Mouse (Mus musculus) heart, embryonic 12.5 days (tissue): ENCODE results near the gene Slc6a8. TPM values are rescaled to one million over a fixed set of nuclear protein-coding genes. Genes with fewer than 3 reads are reported as not detected.

Experiments used
- ATAC-seq: fragments of 200-750 bp; cut with Nextera tagmentation; 2 replicates; pipeline ENCODE4 v1.8.0; 2017; ENCODE audit warnings: moderate TSS enrichment, moderate library complexity; ENCODE audit not compliant: insufficient number of reproducible peaks, low FRiP score
- H3K27ac ChIP-seq: fragments of 300-500 bp; sonication (generic); 2 replicates; pipeline ENCODE4 v1.5.1; 2016; ENCODE audit warnings: mild to moderate bottlenecking, moderate library complexity; ENCODE audit not compliant: poor library complexity, severe bottlenecking
- H3K27me3 ChIP-seq: fragments of 300-500 bp; sonication (generic); replicated peaks from 2 replicates; pipeline ENCODE4 v1.6.1; 2016; ENCODE audit warnings: mild to moderate bottlenecking, moderate library complexity
- H3K36me3 ChIP-seq: fragments of 300-500 bp; sonication (generic); 2 replicates; pipeline ENCODE4 v1.6.1; 2016; ENCODE audit warnings: mild to moderate bottlenecking, moderate library complexity
- H3K4me1 ChIP-seq: fragments of 300-500 bp; sonication (generic); replicated peaks from 2 replicates; pipeline ENCODE4 v1.6.1; 2016; ENCODE audit warnings: mild to moderate bottlenecking
- H3K4me2 ChIP-seq: fragments of 300-500 bp; sonication (generic); 2 replicates; pipeline ENCODE4 v1.6.1; 2016; ENCODE audit warnings: mild to moderate bottlenecking, moderate library complexity
- H3K4me3 ChIP-seq: fragments of 300-500 bp; sonication (generic); 2 replicates; pipeline ENCODE4 v1.5.1; 2016; ENCODE audit warnings: mild to moderate bottlenecking
- H3K9ac ChIP-seq: fragments of 300-500 bp; sonication (generic); 2 replicates; pipeline ENCODE4 v1.6.1; 2016; ENCODE audit warnings: mild to moderate bottlenecking, moderate library complexity
- H3K9me3 ChIP-seq: fragments of 300-500 bp; sonication (generic); replicated peaks from 2 replicates; pipeline ENCODE4 v1.6.1; 2016; ENCODE audit warnings: mild to moderate bottlenecking, moderate library complexity
- WGBS: fragments of 180-500 bp; shearing (Covaris S2); methylation state at CpG from one replicate; pipeline ENCODE4 v1.1.7; 2016; 5-methylcytosine and 5-hydroxymethylcytosine counted together
- polyA plus RNA-seq: library from polyadenylated mRNA; unstranded; fragments of >200 nt; fragmentation: Nextera tagmentation; extraction: Ambion mirVana; gene quantifications from 2 replicates; pipeline ENCODE4 v1.2.1, GENCODE M21; 2016

Gene Slc6a8
- polyA plus RNA-seq, 1 experiment from 2014 or later, result 8.8 TPM

- no peak overlapping the region for H3K4me3 ChIP-seq
- peaks cover 19% of the 10 kb centered on the region for H3K36me3 ChIP-seq
- 32% methylated on average over 1 of the region's 1 CpGs for WGBS
- no peaks in the 10 kb centered on the region for H3K9me3 ChIP-seq
- no peaks in the 10 kb centered on the region; the same call in 1 of the 2 replicates for H3K27me3 ChIP-seq
- H3K27ac ChIP-seq, result no peak overlapping the region
- H3K9ac ChIP-seq, result no peak overlapping the region
- ATAC-seq, result no peak
- no peak overlapping the region for H3K4me2 ChIP-seq
- H3K4me1 ChIP-seq, result no peaks in the 10 kb centered on the region
Observed at GRCm38 (mm10) chrX:73730908-73731307, 58.0 kb downstream of the Slc6a8 start.

Other genes starting within 250 kb of the Slc6a8 start
- not detected in 2 replicates for gene Trex2, start 237.8 kb upstream of the Slc6a8 start, polyA plus RNA-seq
- 61.4 and 63.0 TPM in 2 replicates for gene Haus7, start 214.1 kb upstream of the Slc6a8 start, polyA plus RNA-seq
- 71.9 and 72.9 TPM in 2 replicates for gene Bgn, start 189.5 kb upstream of the Slc6a8 start, polyA plus RNA-seq
- 0.41 and 0.48 TPM in 2 replicates for gene Atp2b3, start 170.1 kb upstream of the Slc6a8 start, polyA plus RNA-seq
- 9.8 and 10.3 TPM in 2 replicates for gene Dusp9, start 33.7 kb upstream of the Slc6a8 start, polyA plus RNA-seq
- 10.7 and 11.0 TPM in 2 replicates for gene Pnck, start 13.0 kb upstream of the Slc6a8 start, polyA plus RNA-seq
- gene Bcap31, start 43.0 kb downstream of the Slc6a8 start, polyA plus RNA-seq, result 154 and 176 TPM in 2 replicates
- 12.2 and 12.6 TPM in 2 replicates for gene Abcd1, start 43.4 kb downstream of the Slc6a8 start, polyA plus RNA-seq
- 0.43 and 0.62 TPM in 2 replicates for gene Plxnb3, start 83.9 kb downstream of the Slc6a8 start, polyA plus RNA-seq
- 72.5 and 75.2 TPM in 2 replicates for gene Srpk3, start 101.3 kb downstream of the Slc6a8 start, polyA plus RNA-seq
- gene Idh3g, start 113.7 kb downstream of the Slc6a8 start, polyA plus RNA-seq, result 270 and 279 TPM in 2 replicates
- gene Ssr4, start 113.9 kb downstream of the Slc6a8 start, polyA plus RNA-seq, result 144 and 145 TPM in 2 replicates
- gene Pdzd4, start 151.8 kb downstream of the Slc6a8 start, polyA plus RNA-seq, result 0.42 and 0.54 TPM in 2 replicates
- not detected in 2 replicates for gene Avpr2, start 219.0 kb downstream of the Slc6a8 start, polyA plus RNA-seq
- gene L1cam, start 223.0 kb downstream of the Slc6a8 start, polyA plus RNA-seq, result 0.58 and 0.73 TPM in 2 replicates
- gene Arhgap4, start 248.7 kb downstream of the Slc6a8 start, polyA plus RNA-seq, result 1.4 and 1.9 TPM in 2 replicates
- 77.6 and 87.2 TPM in 2 replicates for gene Naa10, start 248.8 kb downstream of the Slc6a8 start, polyA plus RNA-seq